Mouse (Mus musculus) MEL-GATA-1-ER (cell line): Measurements from ENCODE around the gene Smg5.
A peak's percentile ranks its signal among the peaks of the same experiment; 100 is the strongest.
"Not testable (repeated sequence)": the region's sequence is repeated elsewhere in the genome, so short reads cannot be mapped to it uniquely, and the experiment has no call there.

Experiments
- DNase-seq: peaks from one replicate; pipeline ENCODE4 v3.0.0-alpha.2; 2012; ENCODE audit warnings: low read depth; ENCODE audit errors: extremely low read depth

Gene Smg5

GRCm38 (mm10) chr3:88352907-88353306, 16.8 kb downstream of the Smg5 start:
- no peak for DNase-seq

DNA sequence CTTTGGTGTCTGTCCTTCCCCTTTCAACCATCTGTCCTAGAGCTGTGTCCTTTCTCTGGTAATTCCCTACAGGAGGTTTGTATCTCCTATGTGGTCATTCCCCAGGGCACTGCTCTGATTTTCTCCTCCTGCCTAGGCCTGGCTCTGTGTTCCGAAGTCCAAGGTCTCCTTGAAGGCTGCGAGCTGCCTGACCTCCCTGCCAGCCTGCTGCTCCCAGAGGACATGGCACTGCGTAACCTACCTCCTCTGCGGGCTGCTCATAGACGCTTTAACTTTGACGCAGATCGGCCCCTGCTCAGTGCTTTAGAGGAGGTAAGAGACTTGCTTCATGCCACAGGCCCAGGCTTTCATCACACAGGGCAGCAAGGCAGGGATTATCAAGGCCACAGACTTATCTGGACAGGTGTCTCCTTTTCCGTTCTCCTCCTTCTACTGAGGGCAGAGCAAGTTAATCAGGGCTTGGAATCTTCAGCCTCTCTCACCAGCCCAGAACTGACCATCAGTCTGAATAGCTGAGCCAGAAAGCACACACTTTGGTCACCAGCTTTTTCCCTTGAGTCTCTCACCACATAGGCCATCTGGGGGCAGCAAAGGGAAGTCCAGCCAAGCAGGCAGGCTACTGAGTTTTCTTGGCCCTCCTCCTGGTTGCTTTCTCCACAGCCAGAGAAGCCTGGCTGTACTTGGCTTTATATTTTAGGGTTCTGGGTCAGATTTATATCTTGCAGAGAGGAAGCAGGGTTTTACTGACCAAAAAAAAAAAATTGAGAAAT, 18.5 kb downstream of the Smg5 start:
- DNase-seq, result no peak

GRCm38 (mm10) chr3:88359584-88359983, 23.5 kb downstream of the Smg5 start:
- DNase-seq, result no peak

DNA sequence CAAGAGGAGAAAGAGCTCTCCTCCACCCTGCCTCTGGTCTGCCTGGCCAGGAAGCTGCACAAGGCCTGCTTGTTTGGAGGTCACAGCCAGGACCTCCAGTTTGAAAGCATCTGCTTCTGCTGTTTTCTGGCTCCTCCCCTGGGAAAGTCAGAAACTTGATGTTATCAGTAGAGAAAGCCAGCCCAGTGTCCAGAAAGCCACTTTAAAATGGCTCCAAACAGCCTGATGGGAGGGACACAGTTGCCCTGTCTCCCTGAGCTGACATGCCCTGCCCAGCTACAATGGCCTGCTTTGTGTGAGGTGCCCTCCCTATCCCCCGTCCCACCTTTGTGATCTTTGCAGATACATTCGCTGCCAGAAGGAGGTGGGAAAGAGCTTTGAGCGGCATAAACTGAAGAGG, 23.9 kb downstream of the Smg5 start:
- DNase-seq, result no peak

DNA sequence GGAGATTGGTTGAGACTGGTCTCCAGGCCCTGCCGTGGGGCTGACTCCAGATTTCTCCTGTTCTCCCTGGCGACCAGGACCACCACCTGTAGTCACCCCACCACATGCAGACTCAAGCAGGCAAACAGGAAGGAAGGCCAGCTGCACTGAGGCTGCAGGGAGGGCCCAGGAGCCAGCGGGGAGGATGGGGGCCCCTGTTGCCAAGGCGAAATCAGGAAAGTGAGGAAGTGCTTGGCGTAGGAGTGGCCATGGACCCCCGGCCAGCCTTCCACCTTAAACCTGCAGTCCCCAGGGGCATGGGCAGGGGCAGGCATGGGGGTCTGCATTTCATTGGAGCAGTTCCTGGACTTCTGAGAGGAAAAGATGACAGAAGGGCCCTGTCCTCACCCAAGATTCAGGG, 25.0 kb downstream of the Smg5 start:
- DNase-seq, result no peak

DNA sequence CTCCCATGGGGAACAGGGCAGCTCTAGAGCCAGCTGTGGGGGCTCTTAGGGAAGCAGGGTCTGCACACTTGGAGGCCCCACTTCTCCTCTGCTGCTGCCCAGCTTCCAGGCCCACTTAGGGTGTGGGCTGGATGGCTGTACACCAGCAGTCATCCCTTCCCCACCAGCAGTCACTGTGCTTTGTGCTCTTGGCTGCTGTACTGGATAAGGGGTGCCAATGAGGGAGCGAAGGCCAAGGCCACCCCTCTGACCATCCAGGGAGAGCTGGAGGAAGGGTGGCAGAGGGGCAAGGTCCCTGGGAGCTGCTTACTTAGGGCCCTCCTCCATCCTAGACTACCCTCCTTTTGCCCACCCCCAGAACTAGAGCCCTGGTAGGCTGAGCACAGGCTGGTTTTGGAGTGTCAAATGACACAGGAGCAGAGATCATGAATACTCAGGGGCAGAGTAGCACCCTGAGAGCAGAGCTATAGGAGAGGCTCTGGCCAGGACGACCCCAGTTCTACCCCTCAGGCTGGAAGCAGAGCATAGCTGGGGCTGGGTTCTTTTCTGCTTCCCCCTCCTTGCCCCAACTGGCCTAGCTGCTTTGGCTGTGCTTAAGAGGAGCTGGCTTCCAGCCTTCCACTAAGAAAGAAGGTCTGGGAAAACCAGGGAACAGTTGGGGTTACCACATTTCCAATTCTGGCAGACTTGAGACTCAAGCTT, 25.7 kb downstream of the Smg5 start:
- no peak for DNase-seq

DNA sequence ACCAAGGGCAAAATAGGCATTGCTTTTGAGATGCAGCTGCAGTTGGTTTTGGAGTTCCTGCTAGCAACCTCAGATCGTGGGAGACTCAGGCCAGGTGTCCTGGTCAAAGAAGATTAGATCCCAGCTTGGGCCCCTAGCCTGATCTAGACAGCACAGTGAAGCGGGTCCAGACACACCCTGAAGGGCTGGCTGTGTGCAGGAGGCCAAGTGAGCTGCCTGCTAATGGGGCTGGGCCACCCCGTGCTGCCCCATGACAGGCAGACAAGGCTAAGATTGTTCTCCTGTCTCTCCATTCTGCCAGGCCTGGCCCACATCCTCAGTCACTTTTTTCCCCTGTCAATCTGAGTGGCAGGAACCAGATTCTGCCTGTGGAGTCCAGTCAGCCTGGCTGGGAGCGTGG, 27.6 kb downstream of the Smg5 start:
- DNase-seq, result no peak

GRCm38 (mm10) chr3:88364337-88364736, 28.3 kb downstream of the Smg5 start, which contains the start of gene Paqr6:
TSS of gene Paqr6 (plus strand) at chr3:88364584.
- DNase-seq, result no peak

DNA sequence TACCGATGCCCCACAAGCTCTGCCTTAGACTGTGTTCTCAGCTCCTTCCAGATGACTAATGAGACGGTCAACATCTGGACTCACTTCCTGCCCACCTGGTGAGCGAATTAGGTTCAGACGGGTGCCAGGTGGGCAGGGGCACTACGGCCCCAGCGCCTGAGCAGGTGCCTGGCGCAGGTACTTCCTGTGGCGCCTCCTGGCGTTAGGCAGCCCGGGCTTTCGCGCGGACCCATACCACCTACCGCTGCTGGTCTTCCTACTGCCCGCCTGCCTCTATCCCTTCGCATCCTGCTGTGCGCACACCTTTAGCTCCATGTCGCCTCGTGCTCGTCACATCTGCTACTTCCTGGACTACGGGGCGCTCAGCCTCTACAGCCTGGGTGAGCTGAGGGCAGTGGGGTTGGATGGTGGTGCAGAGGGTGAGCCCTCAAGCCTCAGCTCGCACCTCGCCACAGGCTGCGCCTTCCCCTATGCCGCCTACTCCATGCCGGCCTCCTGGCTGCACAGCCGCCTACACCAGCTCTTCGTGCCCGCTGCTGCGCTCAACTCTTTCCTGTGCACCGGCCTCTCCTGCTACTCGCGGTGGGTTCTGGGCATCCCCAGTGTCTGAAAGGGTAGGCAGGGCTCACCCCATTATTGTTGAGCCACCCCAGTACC, 29.8 kb downstream of the Smg5 start:
- no peak for DNase-seq

GRCm38 (mm10) chr3:88366830-88367428, 30.9 kb downstream of the Smg5 start:
- DNase-seq, result not testable (repeated sequence)

GRCm38 (mm10) chr3:88367517-88367916, 31.5 kb downstream of the Smg5 start:
- not testable (repeated sequence) for DNase-seq

DNA sequence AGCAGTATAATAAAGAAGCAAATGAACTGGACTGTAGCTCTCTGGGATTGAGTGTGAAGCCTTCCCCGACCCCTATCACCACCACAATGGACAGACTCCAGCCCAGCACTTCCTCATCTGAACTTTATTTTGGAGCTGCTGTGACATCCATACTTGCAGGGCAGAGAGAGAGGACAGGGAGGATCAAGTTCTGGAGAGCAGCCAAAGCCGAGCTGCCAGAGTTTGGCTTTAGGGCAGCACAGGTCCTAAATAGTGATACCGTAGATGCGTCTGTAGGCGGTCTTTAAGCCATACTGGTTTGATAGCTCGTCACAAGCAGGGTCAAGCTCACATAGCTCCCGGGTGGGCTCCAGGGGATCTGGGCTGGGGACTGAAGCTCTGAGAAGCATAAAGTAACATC, 32.5 kb downstream of the Smg5 start:
- DNase-seq, result not testable (repeated sequence)

DNA sequence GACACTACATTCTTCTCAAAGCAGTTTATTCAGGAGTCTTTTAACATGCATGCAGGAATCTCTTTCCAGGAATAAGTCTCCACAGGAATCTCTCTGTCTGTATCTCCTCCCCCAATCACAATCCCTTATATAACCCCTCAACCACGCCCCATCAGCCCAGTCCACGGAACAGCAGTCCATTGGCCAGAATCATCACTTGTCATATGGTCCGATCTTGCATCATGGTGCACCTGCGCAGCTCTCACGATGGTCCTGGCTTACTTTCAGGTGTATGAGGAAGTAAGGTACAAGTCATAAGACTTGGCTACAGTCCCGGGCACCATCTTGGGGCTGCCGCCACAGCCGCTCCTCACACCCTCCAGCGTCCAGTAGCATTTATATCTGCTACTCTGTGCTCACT, 36.6 kb downstream of the Smg5 start, which contains the start of gene Bglap3:
Bglap3 (minus strand) TSS at position 101 of the 400 bp plus-strand sequence.
- DNase-seq, result not testable (repeated sequence)

DNA sequence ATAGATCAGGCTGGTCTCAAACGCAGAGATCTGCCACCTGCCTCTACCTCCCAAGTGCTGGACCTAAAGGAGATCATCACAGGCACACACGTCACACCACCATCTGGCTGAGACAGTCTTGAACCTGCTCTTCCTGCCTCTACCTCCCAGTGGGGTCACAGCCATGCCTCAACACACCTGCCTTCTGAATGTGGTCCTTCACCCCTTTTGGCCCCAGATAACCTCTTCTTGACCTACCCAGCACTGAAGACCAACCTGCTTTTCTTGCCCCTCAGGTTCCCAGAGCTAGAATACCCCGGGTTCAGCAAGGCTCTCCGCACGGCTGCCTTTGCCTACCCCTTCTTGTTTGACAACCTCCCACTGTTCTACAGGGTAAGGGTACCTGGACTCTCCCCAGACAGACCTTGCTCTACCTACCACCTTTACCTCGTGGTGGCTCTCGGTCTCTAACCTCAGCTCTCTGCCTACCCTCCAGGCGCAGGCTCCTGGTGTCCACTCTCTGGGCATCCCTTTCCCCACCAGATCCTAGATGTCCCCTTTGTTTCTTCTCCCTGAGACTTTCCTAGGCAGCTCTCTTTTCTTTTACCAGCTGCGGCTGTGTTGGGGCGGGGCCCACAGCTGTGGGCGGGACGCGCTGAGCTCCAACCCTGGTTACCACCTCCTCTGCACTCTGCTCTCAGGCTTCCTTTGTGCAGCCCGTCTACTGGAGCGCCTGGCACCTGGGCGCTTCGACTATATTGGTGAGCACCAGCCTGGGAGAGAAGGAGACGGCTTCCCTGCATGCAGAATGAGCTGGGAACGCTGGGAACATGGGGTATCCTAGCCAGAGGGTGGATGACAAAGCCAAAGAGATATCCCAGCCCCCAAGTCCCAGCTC, 39.9 kb downstream of the Smg5 start:
- peak; percentile 8 for DNase-seq

- not testable (repeated sequence) for DNase-seq
Observed at GRCm38 (mm10) chr3:88376644-88377043, 40.6 kb downstream of the Smg5 start.

GRCm38 (mm10) chr3:88378599-88378998, 42.5 kb downstream of the Smg5 start, which contains the start of gene Bglap2:
TSS of gene Bglap2 (minus strand) at chr3:88378699.
- DNase-seq, result not testable (repeated sequence)

DNA sequence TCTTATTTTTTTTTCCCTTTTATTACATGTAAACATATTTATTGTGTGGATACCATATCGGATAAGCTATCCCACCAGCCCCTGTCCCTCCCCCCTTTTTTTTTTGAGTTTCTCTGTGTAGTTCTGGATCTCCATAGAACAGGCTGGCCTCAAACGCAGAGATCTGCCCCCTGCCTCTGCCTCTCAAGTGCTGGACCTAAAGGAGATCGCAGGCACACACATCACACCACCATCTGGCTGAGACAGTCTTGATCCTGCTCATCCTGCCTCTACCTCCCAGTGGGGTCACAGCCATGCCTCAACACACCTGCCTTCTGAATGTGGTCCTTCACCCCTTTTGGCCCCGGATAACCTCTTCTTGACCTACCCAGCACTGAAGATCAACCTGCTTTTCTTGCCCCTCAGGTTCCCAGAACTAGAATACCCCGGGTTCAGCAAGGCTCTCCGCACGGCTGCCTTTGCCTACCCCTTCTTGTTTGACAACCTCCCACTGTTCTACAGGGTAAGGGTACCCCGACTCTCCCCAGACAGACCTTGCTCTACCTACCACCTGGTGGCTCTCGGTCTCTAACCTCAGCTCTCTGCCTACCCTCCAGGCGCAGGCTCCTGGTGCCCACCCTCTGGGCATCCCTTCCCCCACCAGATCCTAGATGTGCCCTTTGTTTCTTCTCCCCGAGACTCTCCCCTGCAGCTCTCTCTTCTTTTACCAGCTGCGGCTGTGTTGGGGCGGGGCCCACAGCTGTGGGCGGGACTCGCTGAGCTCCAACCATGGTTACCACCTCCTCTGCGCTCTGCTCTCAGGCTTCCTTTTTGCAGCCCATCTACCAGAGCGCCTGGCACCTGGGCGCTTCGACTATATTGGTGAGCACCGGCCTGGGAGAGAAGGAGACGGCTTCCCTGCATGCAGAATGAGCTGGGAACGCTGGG, 45.6 kb downstream of the Smg5 start:
- DNase-seq, result peak; percentile 31

DNA sequence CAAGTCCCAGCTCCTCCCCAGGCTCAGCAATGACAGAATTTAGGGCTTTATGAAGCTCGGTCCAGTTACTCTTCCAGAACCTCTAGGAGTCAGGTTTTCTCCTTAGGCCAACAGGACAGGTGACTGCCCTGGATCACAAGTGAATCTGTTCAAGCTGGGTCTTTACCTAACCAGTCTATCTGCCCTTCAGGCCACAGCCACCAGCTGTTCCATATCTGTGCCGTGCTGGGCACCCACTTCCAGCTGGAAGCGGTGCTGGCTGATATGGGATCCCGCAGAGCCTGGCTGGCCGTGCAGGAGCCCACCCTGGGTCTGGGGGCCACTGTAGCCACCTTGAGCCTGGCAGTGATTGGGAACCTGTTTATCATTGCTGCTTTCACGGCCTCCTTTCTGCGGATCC, 46.3 kb downstream of the Smg5 start:
- not testable (repeated sequence) for DNase-seq

DNA sequence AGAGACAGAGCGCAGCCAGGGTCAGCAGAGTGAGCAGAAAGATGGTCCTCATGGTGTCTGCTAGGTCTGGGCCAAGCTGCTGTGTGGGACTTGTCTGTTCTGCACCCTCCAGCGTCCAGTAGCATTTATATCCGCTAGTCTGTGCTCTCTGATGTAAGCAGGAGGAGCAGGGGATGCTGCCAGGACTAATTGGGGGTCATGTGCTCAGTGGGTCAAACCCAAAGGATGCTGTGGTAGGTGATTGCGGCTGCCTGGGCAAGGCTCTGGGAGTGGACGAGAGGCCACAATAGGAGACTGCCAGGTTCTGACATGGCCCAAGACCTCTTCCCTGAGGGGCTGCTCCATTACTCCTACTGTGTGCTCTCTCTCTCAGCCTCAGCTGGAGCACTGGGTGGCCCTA, 48.3 kb downstream of the Smg5 start, which contains the start of gene Bglap:
Bglap (minus strand) TSS at position 101 of the 400 bp plus-strand sequence.
- DNase-seq, result no peak
